Mouse (Mus musculus) cerebellum, adult 2 months (tissue): ENCODE data around the gene Ppp1r12a.

Experiments
- CTCF ChIP-seq: fragments of 200-500 bp; IDR thresholded peaks from 2 replicates; pipeline ENCODE4 v1.5.1; 2011; ENCODE audit warnings: low read depth, mild to moderate bottlenecking, control low read depth, low read length, moderate library complexity, borderline replicate concordance; ENCODE audit not compliant: insufficient read depth
- POLR2A ChIP-seq: fragments of 200-500 bp; IDR thresholded peaks from 2 replicates; pipeline ENCODE4 v1.6.1; 2011; ENCODE audit warnings: low read length, control low read depth, borderline replicate concordance; ENCODE audit not compliant: insufficient read depth

DNA sequence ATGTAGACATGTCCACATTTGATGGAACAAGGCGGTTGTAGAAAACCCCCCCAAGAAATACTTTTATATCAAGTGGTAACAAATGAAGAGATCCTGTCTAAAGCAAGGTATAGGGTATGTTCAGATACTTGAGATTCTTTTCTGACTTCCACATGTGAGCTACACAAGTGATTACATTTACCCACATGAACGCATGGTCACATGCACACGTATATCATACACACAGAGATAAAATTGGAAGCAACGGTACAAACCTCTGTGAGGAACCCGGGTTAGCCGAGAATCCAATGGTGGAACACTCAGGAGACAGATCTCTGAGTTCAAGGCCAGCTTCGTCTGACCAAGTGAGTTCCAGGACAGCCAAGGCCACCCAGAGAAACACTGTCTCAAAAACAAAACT lies 166.4 kb downstream of the Ppp1r12a start:
- TF ChIP-seq CTCF (no peak), POLR2A (no peak)
